Mouse (Mus musculus): ENCODE measurements around the gene Nav2.

Nav2 gene

GRCm38 (mm10) chr7:49468492-49469205, 560.1 kb downstream of the Nav2 start:
- DNase-seq, result no peak

GRCm38 (mm10) chr7:49471278-49471677, 562.8 kb downstream of the Nav2 start:
- no peak for DNase-seq

DNA sequence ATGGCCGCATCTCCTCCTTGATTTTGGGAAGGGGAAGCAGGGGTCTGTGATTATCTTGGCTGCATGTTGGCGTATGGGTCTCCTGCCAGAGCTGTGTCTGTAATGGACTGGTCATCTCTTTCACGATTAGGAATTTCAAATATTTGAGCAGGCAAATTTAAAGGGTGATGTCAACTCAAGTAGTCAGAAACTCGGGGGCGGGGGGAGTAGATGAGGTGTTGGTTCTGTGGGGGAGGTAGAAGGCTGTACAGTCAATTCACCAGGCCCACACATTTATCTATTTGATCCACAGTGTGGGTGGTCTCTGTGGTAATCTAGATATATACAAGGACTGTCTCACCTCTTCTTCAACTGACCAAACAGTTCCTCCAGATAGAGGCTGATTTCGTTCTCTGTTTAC, 566.8 kb downstream of the Nav2 start:
- DNase-seq, result no peak

- no peak for DNase-seq
These were observed 567.6 kb downstream of the Nav2 start for GRCm38 (mm10) chr7:49476163-49476562.

- no peak for DNase-seq
These were observed 568.1 kb downstream of the Nav2 start for GRCm38 (mm10) chr7:49476666-49477065.

GRCm38 (mm10) chr7:49477076-49477975, 568.8 kb downstream of the Nav2 start:
- DNase-seq, result no peak

GRCm38 (mm10) chr7:49477976-49478349, 569.4 kb downstream of the Nav2 start:
- no peak for DNase-seq

DNA sequence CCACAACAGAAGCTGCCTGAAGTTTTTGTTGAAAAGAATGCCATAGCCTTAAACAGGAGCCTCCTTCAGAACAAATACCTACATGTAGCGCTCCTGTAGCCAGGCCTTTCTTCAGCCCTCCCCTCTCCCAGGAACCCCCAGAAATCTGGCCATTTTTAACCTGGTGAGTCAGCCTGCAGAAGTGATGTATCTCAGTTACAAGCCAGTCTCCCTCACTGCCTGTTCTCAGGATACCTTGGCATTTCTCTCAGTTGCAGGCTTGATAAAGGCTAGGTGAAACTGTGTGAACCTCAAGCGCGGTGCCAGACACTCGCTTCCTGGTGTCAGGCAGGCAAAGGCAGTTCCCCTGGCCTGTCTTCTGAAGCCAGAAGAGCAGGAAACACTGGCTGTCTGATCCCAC, 570.4 kb downstream of the Nav2 start:
- no peak for DNase-seq

DNA sequence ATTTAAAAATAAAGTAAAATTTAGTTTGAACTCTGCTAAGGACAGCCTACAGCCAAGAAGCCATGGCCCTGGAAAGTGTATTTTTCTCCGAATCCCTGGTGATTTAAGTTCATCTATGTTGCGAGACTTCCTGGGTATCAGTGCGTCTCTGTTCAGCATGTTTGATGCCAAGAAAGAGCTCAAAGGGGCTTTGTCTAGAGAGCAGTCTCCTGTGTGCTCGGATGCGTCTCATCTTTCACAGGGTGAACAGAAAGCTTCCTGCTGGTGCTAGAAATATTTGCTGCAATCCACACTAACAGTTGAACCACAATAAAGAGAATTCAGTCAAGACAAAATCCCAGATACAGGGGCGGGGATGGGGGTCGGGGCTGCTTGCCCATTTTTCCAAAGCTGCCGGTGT, 572.4 kb downstream of the Nav2 start:
- DNase-seq, result no peak

DNA sequence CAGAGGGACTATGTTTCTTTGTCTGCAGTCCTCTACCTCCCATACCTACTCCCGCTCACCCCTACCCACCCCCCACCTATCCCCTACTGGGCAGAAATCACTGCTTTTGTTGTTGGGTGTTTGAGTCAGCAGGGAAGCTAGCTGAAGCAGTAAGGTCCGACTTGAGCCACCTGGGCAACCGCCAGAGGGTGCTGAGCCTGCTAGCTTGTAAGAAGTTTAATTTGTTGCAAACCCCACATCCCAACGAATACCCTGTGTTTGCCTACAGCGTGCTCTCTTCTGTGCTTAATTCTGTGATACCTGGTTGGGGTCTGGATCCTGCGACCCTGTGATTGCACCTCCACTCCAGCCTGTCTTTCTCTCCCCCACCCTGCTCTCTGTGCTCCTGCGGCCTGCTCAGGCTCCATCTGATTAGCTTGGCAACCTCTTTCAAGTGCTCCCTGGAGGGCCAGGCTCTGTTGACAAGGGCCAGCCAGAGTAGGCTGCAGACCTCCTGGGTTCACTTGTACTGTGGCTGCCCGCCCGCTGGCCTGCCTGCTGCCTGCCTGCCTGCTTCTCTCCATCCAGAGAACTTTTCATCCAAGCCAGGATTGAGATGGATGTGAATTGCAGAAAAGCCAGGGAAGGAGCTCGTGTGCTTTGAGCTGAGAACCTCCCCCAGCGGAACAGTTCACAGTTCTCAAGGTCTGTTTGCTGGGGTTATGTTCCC, 575.7 kb downstream of the Nav2 start:
- DNase-seq, result peak; percentile 42

DNA sequence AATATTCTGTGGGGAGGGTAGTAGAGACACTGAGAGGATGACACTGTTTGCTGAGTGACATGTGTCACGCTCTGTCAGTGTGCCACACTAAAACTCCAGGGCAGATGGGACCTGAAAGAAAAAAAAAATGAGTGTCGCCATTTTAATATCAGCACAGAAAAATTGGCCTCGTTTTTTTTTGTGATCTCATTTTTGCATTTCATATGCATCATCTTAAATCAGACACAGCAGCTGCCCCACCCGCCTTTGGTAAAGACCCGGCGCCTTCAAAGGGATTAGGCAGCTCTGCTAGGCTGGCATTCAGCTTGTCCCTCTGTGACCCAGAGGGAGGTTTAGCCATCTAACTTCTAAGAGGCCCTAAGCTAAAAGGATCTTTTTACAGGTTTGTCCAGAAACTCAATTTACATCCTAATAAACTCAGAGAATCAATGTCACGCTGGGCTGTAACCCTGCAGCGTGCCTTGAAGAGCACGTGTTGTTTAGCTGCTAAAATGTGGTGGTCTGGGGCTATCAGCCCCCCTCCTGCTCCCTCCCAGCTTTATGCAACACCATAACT, 576.9 kb downstream of the Nav2 start:
- DNase-seq, result no peak

- DNase-seq, result no peak
These were observed 578.8 kb downstream of the Nav2 start for GRCm38 (mm10) chr7:49487347-49487746.

DNA sequence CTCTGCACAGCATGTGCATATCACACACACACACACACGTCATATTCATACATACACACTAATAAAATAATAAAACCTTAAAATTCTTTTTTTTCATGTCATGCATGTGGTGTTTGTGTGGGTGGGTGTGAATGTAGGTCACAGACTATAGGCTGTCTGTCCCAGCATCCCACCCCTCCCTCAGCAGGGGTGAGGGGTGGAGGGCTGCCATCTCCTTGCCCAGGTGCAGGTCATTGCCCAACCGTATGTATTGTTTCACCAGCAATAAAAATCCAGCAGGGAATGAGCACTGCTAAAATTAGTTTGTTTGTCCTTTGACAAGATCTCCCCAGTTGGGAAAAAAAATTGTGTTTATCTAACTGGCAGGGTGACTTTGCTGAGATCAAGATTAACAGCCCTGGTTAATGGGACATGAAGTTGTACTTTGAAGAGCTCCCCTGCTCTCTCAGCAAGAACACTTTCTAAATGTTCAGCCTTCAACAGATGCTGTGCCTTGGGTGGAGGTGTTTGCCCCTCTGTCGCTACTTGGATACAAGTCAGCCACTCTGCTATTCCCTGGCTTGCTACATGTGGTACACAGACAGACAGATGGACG, 580.1 kb downstream of the Nav2 start:
- no peak for DNase-seq

GRCm38 (mm10) chr7:49490814-49491213, 582.3 kb downstream of the Nav2 start:
- peak; percentile 74 for DNase-seq

GRCm38 (mm10) chr7:49492622-49493021, 584.1 kb downstream of the Nav2 start:
- no peak for DNase-seq

GRCm38 (mm10) chr7:49493210-49493609, 584.7 kb downstream of the Nav2 start:
- no peak for DNase-seq

GRCm38 (mm10) chr7:49494654-49495053, 586.1 kb downstream of the Nav2 start:
- DNase-seq, result peak; percentile 71

- peak; percentile 40 for DNase-seq
These were observed 587.6 kb downstream of the Nav2 start for GRCm38 (mm10) chr7:49496111-49496510.

DNA sequence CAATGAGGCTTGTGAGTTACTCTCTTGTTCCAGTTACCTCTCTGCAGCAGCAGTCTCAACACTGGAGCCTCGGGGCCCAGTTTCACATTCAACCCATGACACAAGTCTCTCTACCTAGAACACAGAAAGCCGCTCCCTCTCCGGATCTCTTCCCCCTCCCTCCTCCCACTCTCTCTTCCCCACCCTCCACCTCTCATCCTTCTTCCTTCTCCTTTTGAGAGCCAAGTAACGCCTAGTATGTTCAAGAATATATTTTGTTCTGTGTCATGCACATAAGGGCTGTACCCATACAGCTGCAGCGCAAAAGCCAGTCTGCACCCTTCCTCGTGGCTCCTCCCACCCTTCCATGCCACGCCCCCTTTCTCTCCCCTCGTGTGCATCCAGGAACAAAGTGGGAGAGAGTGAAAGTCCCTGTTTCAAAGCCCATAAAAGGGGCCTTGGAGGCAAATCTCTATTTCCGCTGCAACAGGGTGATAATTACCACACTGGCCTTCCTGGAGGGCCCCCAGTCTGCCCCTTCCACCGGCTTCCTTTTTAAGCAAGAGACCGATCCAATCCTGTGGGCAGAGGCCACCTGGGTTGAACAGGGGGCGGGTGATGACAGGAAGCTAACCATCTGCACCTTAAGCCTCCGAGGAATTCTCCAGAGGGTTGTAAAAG, 588.4 kb downstream of the Nav2 start:
- DNase-seq, result no peak

GRCm38 (mm10) chr7:49497426-49497892, 588.9 kb downstream of the Nav2 start:
- no peak for DNase-seq

DNA sequence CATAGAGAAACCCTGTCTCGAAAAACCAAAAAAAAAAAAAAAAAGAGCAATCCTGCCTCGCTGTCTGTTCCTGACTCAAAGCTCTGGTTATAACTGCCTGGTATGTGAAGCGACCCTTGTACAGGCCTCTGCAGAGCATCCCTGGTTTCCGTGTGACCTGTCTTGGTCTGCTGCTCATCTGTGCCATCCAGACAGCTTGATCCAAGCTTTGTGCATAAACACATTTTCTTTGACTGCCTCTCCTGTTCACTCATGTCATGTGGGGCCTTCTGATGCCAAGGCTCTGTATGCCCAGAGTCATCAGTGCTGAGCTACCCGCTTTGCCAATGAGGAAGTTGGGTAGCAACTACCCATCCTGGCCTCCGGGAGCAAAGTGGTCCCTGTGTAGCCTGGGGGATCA, 591.1 kb downstream of the Nav2 start:
- no peak for DNase-seq

- no peak for DNase-seq
These were observed 592.4 kb downstream of the Nav2 start for GRCm38 (mm10) chr7:49500916-49501315.

All from layer of hippocampus, adult 9-11 months (tissue).